Mouse (Mus musculus): ENCODE measurements around the gene Btbd35f30. TPM values are rescaled to one million over a fixed set of nuclear protein-coding genes. Genes with fewer than 3 reads are reported as not detected.
"Not testable (repeated sequence)": the region's sequence is repeated elsewhere in the genome, so short reads cannot be mapped to it uniquely, and the experiment has no call there.

The Btbd35f30 gene
- polyA plus RNA-seq (2015; fragmentation: Nextera tagmentation; extraction: Ambion mirVana) = not detected in 2 replicates

- not testable (repeated sequence) for H3K27me3 ChIP-seq; H3K27ac ChIP-seq (replicated peaks); H3K9ac ChIP-seq (replicated peaks); ATAC-seq (replicated peaks); H3K36me3 ChIP-seq; H3K4me3 ChIP-seq; H3K4me1 ChIP-seq; H3K4me2 ChIP-seq (replicated peaks); H3K9me3 ChIP-seq
- no CpG with 5 or more reads among the region's 4 CpGs for WGBS
Observed at GRCm38 (mm10) chrX:32894325-32894724, at the start of gene Btbd35f30. TSS of gene Btbd35f30 (plus strand) at chrX:32894625.

DNA sequence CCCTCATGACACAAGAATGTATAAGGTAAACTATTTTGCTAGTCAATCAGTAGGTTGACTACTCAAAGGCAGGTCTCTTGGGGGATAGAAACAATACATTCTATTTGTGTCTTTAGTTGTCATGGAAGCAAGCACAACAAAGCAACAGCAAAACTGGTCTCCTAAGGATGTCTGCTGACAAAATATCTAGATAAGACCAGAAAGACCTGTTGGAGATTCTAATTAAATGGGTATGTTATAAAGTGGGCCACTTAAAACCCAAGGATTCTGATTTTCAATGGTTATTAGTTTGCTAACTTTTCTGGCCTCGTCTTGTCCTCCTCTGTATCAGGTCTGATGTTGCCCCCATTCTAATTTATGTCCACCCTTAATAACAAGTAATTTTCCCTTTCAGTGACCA lies 47.0 kb downstream of the Btbd35f30 start, which contains the start of gene Gm21789:
Gene Gm21789 (plus strand): TSS at position 301 of the 400 bp plus-strand sequence.
- H3K4me2 ChIP-seq (replicated peaks); H3K4me3 ChIP-seq; H3K36me3 ChIP-seq; H3K4me1 ChIP-seq; ATAC-seq (replicated peaks); H3K9ac ChIP-seq (replicated peaks); H3K27ac ChIP-seq (replicated peaks); H3K9me3 ChIP-seq; H3K27me3 ChIP-seq: not testable (repeated sequence)
- WGBS = no CpG with 5 or more reads among the region's 1 CpGs

Other genes starting within 250 kb of the Btbd35f30 start
- not detected in 2 replicates for gene Gm5926, start 243.9 kb upstream of the Btbd35f30 start, polyA plus RNA-seq (2015; fragmentation: Nextera tagmentation; extraction: Ambion mirVana)
- gene Btbd35f21, start 168.5 kb upstream of the Btbd35f30 start, polyA plus RNA-seq (2015; fragmentation: Nextera tagmentation; extraction: Ambion mirVana) = not detected in 2 replicates
- not detected in 2 replicates for gene Gm21789, start 47.1 kb downstream of the Btbd35f30 start, polyA plus RNA-seq (2015; fragmentation: Nextera tagmentation; extraction: Ambion mirVana)
- not detected in 2 replicates for gene Btbd35f5, start 79.3 kb downstream of the Btbd35f30 start, polyA plus RNA-seq (2015; fragmentation: Nextera tagmentation; extraction: Ambion mirVana)

Measured in forebrain, embryonic 15.5 days (tissue).